Mouse (Mus musculus) 416B (cell line): ENCODE results near the gene Vars2.

Source experiments
- DNase-seq: peaks from one replicate; pipeline ENCODE4 v3.0.0; 2011; ENCODE audit warnings: low read depth

The Vars2 gene

GRCm38 (mm10) chr17:35667334-35668065, at the start of gene Vars2:
TSS of gene Vars2 (minus strand) at chr17:35667592.
- DNase-seq: peak; percentile 93

GRCm38 (mm10) chr17:35717080-35717479, 49.7 kb upstream of the Vars2 start:
- no peak for DNase-seq

GRCm38 (mm10) chr17:35716114-35716513, 48.7 kb upstream of the Vars2 start:
- no peak for DNase-seq

- no peak for DNase-seq
Observed at GRCm38 (mm10) chr17:35710705-35711347, 43.4 kb upstream of the Vars2 start.

GRCm38 (mm10) chr17:35708611-35709010, 41.2 kb upstream of the Vars2 start:
- no peak for DNase-seq

- DNase-seq: peak; percentile 64
Observed at GRCm38 (mm10) chr17:35707929-35708328, 40.5 kb upstream of the Vars2 start.

- DNase-seq: peak; percentile 52
Observed at GRCm38 (mm10) chr17:35705836-35706235, 38.4 kb upstream of the Vars2 start.

GRCm38 (mm10) chr17:35704621-35705464, 37.5 kb upstream of the Vars2 start, which contains the start of gene Ddr1:
TSS of gene Ddr1 (minus strand) at chr17:35704621.
- DNase-seq: peak; percentile 42

GRCm38 (mm10) chr17:35703751-35704271, 36.4 kb upstream of the Vars2 start:
- no peak for DNase-seq

GRCm38 (mm10) chr17:35703065-35703464, 35.7 kb upstream of the Vars2 start:
- DNase-seq: no peak

GRCm38 (mm10) chr17:35702605-35703004, 35.2 kb upstream of the Vars2 start:
- no peak for DNase-seq

GRCm38 (mm10) chr17:35701978-35702461, 34.6 kb upstream of the Vars2 start:
- no peak for DNase-seq

GRCm38 (mm10) chr17:35701203-35701977, 34.0 kb upstream of the Vars2 start:
- DNase-seq: no peak

GRCm38 (mm10) chr17:35700371-35700961, 33.1 kb upstream of the Vars2 start:
- no peak for DNase-seq

- no peak for DNase-seq
Observed at GRCm38 (mm10) chr17:35699919-35700318, 32.5 kb upstream of the Vars2 start.

- DNase-seq: no peak
Observed at GRCm38 (mm10) chr17:35698501-35698883, 31.1 kb upstream of the Vars2 start.

- no peak for DNase-seq
Observed at GRCm38 (mm10) chr17:35697759-35698500, 30.5 kb upstream of the Vars2 start.

GRCm38 (mm10) chr17:35697429-35697758, 30.0 kb upstream of the Vars2 start:
- DNase-seq: no peak

- no peak for DNase-seq
Observed at GRCm38 (mm10) chr17:35696691-35697090, 29.3 kb upstream of the Vars2 start.

- DNase-seq: peak; percentile 61
Observed at GRCm38 (mm10) chr17:35695289-35695688, 27.9 kb upstream of the Vars2 start.
